Mouse (Mus musculus): Measurements from ENCODE around the gene Wdr95. TPM values are rescaled to one million over a fixed set of nuclear protein-coding genes. Genes with fewer than 3 reads are reported as not detected.

Wdr95 gene
- polyA plus RNA-seq, 1 experiment from 2014 or later: 0.08 TPM

- Histone ChIP-seq H3K36me3 (no peaks in the 10 kb centered on the region), H3K27me3 (ENCODE audit: insufficient read depth, poor library complexity, severe bottlenecking) (no peaks in the 10 kb centered on the region), H3K9me3 (no peaks in the 10 kb centered on the region), H3K27ac (peak overlapping the region; percentile 8; the same call in 1 of the 2 replicates), H3K4me1 (replicated peaks) (peaks cover 8% of the 10 kb centered on the region), H3K4me3 (no peak overlapping the region)
- 68% methylated on average over 8 of the region's 8 CpGs for WGBS
- DNase-seq (ENCODE audit: low spot score): no peak
Measured at GRCm38 (mm10) chr5:149647367-149648115, 119.1 kb downstream of the Wdr95 start.

- Histone ChIP-seq H3K4me3 (no peak overlapping the region), H3K4me1 (replicated peaks) (peaks cover 8% of the 10 kb centered on the region), H3K27me3 (ENCODE audit: insufficient read depth, poor library complexity, severe bottlenecking) (no peaks in the 10 kb centered on the region), H3K27ac (peak overlapping the region; percentile 8; the same call in 1 of the 2 replicates), H3K9me3 (no peaks in the 10 kb centered on the region), H3K36me3 (no peaks in the 10 kb centered on the region)
- WGBS: 78% methylated on average over 4 of the region's 4 CpGs
- DNase-seq (ENCODE audit: low spot score): no peak
Measured at GRCm38 (mm10) chr5:149648196-149648595, 119.7 kb downstream of the Wdr95 start.

DNA sequence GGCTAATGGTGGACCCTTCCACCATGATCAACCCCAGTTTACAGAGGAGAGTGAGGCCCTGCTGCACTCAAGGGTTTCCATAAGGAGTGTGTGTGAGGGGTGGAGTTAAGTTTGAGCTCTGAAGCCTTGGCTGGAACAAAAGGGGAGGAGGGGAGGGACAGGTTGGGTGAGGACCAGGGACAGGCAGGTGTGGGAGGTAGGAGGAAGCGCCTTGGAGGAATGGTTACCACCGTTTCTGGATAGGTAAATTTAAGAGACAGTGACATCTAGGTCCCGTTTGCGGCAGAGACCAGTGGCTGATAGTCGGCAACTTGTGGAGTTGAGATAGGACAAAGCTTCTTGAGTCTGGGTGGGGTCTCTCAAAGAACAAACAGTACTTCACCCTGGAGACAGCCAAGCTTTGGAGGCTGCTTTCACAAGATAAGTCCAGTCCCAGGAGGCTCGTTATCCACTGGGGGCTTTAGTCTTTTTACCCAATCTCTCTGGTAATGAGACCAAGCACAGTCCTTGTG, 120.5 kb downstream of the Wdr95 start:
- 73% methylated on average over 6 of the region's 6 CpGs for WGBS
- no peak overlapping the region for H3K4me3 ChIP-seq
- DNase-seq (ENCODE audit: low spot score): no peak
- H3K27ac ChIP-seq: no peak overlapping the region
- H3K4me1 ChIP-seq (replicated peaks): peaks cover 8% of the 10 kb centered on the region
- H3K36me3 ChIP-seq: no peaks in the 10 kb centered on the region
- H3K9me3 ChIP-seq: no peaks in the 10 kb centered on the region
- no peaks in the 10 kb centered on the region for H3K27me3 ChIP-seq (ENCODE audit: insufficient read depth, poor library complexity, severe bottlenecking)

GRCm38 (mm10) chr5:149649499-149650178, 121.2 kb downstream of the Wdr95 start:
- 85% methylated on average over 14 of the region's 14 CpGs for WGBS
- H3K27ac ChIP-seq: peak overlapping the region; percentile 66

GRCm38 (mm10) chr5:149650179-149650553, 121.7 kb downstream of the Wdr95 start:
- Histone ChIP-seq H3K4me1 (replicated peaks) (peaks cover 8% of the 10 kb centered on the region), H3K4me3 (no peak overlapping the region), H3K27ac (peak overlapping the region; percentile 66), H3K27me3 (ENCODE audit: insufficient read depth, poor library complexity, severe bottlenecking) (no peaks in the 10 kb centered on the region), H3K9me3 (no peaks in the 10 kb centered on the region), H3K36me3 (no peaks in the 10 kb centered on the region)
- DNase-seq (ENCODE audit: low spot score): no peak
- 73% methylated on average over 4 of the region's 4 CpGs for WGBS

More at GRCm38 (mm10) chr5:149649499-149650178, 121.2 kb downstream of the Wdr95 start:
- no peak overlapping the region for H3K4me3 ChIP-seq
- no peaks in the 10 kb centered on the region for H3K27me3 ChIP-seq (ENCODE audit: insufficient read depth, poor library complexity, severe bottlenecking)
- peaks cover 8% of the 10 kb centered on the region for H3K4me1 ChIP-seq (replicated peaks)
- DNase-seq (ENCODE audit: low spot score): no peak
- H3K9me3 ChIP-seq: no peaks in the 10 kb centered on the region
- H3K36me3 ChIP-seq: no peaks in the 10 kb centered on the region

DNA sequence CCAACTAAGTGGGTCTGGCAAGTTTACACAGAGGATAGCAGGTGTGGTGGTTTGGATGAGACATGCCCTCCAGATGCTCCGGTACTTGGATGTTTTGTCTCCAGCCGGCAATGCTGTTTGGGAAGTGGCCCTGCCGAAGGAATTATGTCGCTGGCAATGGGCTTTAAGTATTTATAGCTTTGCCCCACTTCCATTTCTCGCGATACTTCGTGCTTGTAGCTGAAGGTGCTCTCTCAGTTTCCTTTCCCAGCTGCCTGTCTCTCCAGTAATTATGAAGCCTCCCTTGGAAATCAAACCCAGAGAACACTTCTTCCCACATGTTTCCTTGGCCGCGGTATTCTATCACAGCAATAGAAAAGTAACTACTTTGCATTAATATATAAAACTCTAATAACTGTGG, 127.2 kb downstream of the Wdr95 start:
- Histone ChIP-seq H3K27ac (no peak overlapping the region), H3K4me3 (no peak overlapping the region), H3K4me1 (replicated peaks) (0 out of 2 replicates have a peak, but pooled peaks cover 10% of the 10 kb centered on the region), H3K27me3 (ENCODE audit: insufficient read depth, poor library complexity, severe bottlenecking) (no peaks in the 10 kb centered on the region), H3K36me3 (no peaks in the 10 kb centered on the region), H3K9me3 (no peaks in the 10 kb centered on the region)
- 94% methylated on average over 9 of the region's 9 CpGs for WGBS
- DNase-seq (ENCODE audit: low spot score): no peak

DNA sequence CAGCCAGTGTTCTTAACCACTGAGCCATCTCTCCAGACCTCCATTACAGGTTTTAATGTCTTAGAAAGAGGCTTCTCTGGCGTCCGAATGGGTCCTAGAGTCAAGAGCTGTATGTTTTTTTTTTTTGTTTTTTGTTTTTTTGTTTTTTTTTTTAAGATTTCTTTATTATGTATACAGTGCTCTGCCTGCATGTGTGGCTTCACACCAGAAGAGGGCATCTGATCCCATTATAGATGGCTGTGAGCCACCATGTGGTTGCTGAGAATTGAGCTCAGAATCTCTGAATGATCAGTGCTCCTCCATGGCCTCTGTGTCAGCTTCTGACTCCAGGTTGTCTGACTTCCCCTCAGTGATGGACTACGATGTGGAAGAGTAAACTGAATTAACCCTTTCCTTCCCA, 129.5 kb downstream of the Wdr95 start:
- Histone ChIP-seq H3K9me3 (peaks cover 5% of the 10 kb centered on the region; the same call in 1 of the 2 replicates), H3K36me3 (no peaks in the 10 kb centered on the region), H3K27ac (no peak overlapping the region), H3K4me1 (replicated peaks) (0 out of 2 replicates have a peak, but pooled peaks cover 10% of the 10 kb centered on the region), H3K4me3 (no peak overlapping the region), H3K27me3 (ENCODE audit: insufficient read depth, poor library complexity, severe bottlenecking) (no peaks in the 10 kb centered on the region)
- DNase-seq (ENCODE audit: low spot score): no peak
- 59% methylated on average over 3 of the region's 3 CpGs for WGBS

DNA sequence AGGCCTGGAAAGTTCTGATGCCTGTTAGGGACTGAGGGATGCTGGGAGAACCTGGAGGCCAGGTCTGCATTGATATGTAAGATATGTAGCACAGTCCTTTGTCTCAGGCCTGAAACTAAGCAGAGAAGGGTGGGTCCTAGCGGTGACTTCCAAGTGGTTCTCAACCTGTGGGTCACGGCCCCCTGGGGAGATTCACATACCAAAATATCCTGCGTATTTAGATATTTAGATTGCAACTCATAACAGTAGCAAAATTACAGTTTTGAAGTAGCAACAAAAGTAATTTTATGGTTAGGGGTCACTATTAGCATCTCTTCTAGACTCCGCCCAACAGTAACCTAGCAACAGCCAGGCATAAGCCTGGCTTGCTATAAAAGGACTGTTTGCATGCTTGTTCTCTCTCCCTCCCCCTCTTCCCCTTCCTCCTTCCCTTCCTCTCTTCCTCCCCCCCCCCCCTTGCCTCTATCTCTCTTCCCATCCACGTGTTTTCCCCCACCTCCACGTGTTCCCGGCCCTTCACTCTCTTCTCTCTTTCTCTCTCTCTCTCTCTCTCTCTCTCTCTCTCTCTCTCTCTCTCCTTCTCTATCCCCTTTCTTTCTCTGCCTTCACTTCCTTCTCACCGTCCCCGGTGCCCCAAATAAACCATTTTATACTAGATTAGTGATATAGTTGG, 130.4 kb downstream of the Wdr95 start:
- WGBS: 69% methylated on average over 9 of the region's 9 CpGs
- Histone ChIP-seq H3K9me3 (peaks cover 5% of the 10 kb centered on the region; the same call in 1 of the 2 replicates), H3K27ac (no peak overlapping the region), H3K36me3 (no peaks in the 10 kb centered on the region), H3K27me3 (ENCODE audit: insufficient read depth, poor library complexity, severe bottlenecking) (no peaks in the 10 kb centered on the region), H3K4me3 (no peak overlapping the region), H3K4me1 (replicated peaks) (0 out of 2 replicates have a peak, but pooled peaks cover 10% of the 10 kb centered on the region)
- DNase-seq (ENCODE audit: low spot score): no peak

DNA sequence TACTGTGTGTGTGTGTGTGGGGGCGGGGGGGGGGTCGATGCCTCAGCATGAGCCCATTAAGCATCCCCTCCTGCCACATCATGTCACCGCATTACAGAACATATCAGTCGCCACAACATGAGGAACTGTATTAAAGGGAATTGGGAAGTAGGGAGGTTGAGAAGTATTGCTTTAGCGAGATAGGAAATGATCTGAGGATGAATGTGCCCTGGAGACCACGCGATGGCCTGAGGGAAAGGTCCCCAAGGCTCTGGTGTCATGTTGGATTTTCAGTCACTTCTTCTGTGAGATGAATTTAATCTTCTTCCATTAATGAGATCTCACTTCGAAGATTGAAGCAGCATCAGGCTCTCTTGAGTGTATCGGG, 130.9 kb downstream of the Wdr95 start:
- Histone ChIP-seq H3K27me3 (ENCODE audit: insufficient read depth, poor library complexity, severe bottlenecking) (no peaks in the 10 kb centered on the region), H3K9me3 (peaks cover 5% of the 10 kb centered on the region; the same call in 1 of the 2 replicates), H3K27ac (no peak overlapping the region), H3K4me3 (no peak overlapping the region), H3K36me3 (no peaks in the 10 kb centered on the region), H3K4me1 (replicated peaks) (0 out of 2 replicates have a peak, but pooled peaks cover 10% of the 10 kb centered on the region)
- 71% methylated on average over 9 of the region's 9 CpGs for WGBS
- no peak for DNase-seq (ENCODE audit: low spot score)

GRCm38 (mm10) chr5:149661428-149661827, 132.9 kb downstream of the Wdr95 start:
- WGBS: 91% methylated on average over 6 of the region's 6 CpGs
- Histone ChIP-seq H3K36me3 (no peaks in the 10 kb centered on the region), H3K4me3 (no peak overlapping the region), H3K9me3 (peaks cover 5% of the 10 kb centered on the region; the same call in 1 of the 2 replicates), H3K27ac (no peak overlapping the region), H3K27me3 (ENCODE audit: insufficient read depth, poor library complexity, severe bottlenecking) (no peaks in the 10 kb centered on the region), H3K4me1 (replicated peaks) (0 out of 2 replicates have a peak, but pooled peaks cover 10% of the 10 kb centered on the region)
- no peak for DNase-seq (ENCODE audit: low spot score)

Measured in hindbrain, embryonic 10.5 days (tissue).